In genomic region chr11:60538371-60539281, GRCm38 (mm10) we compare ENCODE assay signal across 8 mouse cellular contexts. TPM values are rescaled to one million over a fixed set of nuclear protein-coding genes. Genes with fewer than 3 reads are reported as not detected.
DNase-seq lines count a peak whose midpoint lies in the region; ATAC-seq and TF ChIP-seq lines count a peak whose summit lies in the region.

No protein-coding gene starts in this region.

- H3K27me3 ChIP-seq in intestine, embryonic 14.5 days (replicated peaks; ENCODE audit: control insufficient read depth, insufficient read depth, low read length) = no peaks in the 10 kb centered on the region
- H3K27me3 ChIP-seq in limb, embryonic 12.5 days = no peaks in the 10 kb centered on the region
- no peaks in the 10 kb centered on the region for H3K27me3 ChIP-seq in midbrain, embryonic 11.5 days (ENCODE audit: control insufficient read depth, insufficient read depth, low read length)
- H3K27me3 ChIP-seq in spleen, adult 2 months (ENCODE audit: control insufficient read depth, insufficient read depth, low read length) = no peaks in the 10 kb centered on the region

- H3K4me1 ChIP-seq in intestine, embryonic 14.5 days (replicated peaks; ENCODE audit: control insufficient read depth, insufficient read depth, low read length) = peaks cover 35% of the 10 kb centered on the region
- H3K4me1 ChIP-seq in limb, embryonic 12.5 days (replicated peaks) = peaks cover 40% of the 10 kb centered on the region
- H3K4me1 ChIP-seq in midbrain, embryonic 11.5 days (ENCODE audit: control insufficient read depth, insufficient read depth, low read length) = peaks cover 29% of the 10 kb centered on the region
- H3K4me1 ChIP-seq in spleen, adult 2 months (ENCODE audit: control insufficient read depth, insufficient read depth, insufficient read length) = peaks cover 5% of the 10 kb centered on the region; the same call in 1 of the 2 replicates

- peak overlapping the region; percentile 81 for H3K4me2 ChIP-seq in intestine, embryonic 14.5 days (ENCODE audit: low read length)
- peak overlapping the region; percentile 96 for H3K4me2 ChIP-seq in limb, embryonic 12.5 days
- peak overlapping the region; percentile 99 for H3K4me2 ChIP-seq in midbrain, embryonic 11.5 days

- no peaks in the 10 kb centered on the region for H3K9me3 ChIP-seq in intestine, embryonic 14.5 days (ENCODE audit: control insufficient read depth, low read length)
- no peaks in the 10 kb centered on the region for H3K9me3 ChIP-seq in limb, embryonic 12.5 days
- H3K9me3 ChIP-seq in midbrain, embryonic 11.5 days (ENCODE audit: control insufficient read depth, low read length) = no peaks in the 10 kb centered on the region

- TF ChIP-seq POLR2A in spleen, adult 2 months (IDR thresholded peaks at IDR 0.05; ENCODE audit: low read depth, low read length) = no peak

- no peak for TF ChIP-seq CTCF in spleen, adult 2 months (IDR thresholded peaks at IDR 0.05; ENCODE audit: extremely low read depth, insufficient read depth, insufficient read length, insufficient replicate concordance)

- H3K27ac ChIP-seq in intestine, embryonic 14.5 days (ENCODE audit: low read depth) = peak overlapping the region; percentile 100
- H3K27ac ChIP-seq in limb, embryonic 12.5 days = peak overlapping the region; percentile 99
- peak overlapping the region; percentile 96 for H3K27ac ChIP-seq in midbrain, embryonic 11.5 days (ENCODE audit: low read depth, low read length)
- H3K27ac ChIP-seq in spleen, adult 2 months (ENCODE audit: insufficient read depth, low read length) = peak overlapping the region; percentile 94

- under 1% methylated on average over 93 of the region's 93 CpGs for WGBS in intestine, embryonic 14.5 days
- under 1% methylated on average over 93 of the region's 93 CpGs for WGBS in limb, embryonic 12.5 days
- WGBS in midbrain, embryonic 11.5 days = under 1% methylated on average over 93 of the region's 93 CpGs
- WGBS in spleen, adult 2 months = under 1% methylated on average over 93 of the region's 93 CpGs

- DNase-seq in gastrocnemius, adult 18-20 months (ENCODE audit: low spot score) = peak; percentile 25
- no peak for DNase-seq in gastrocnemius, adult 8-10 months (ENCODE audit: low spot score in 2 of 2)
- DNase-seq in cerebellum, adult 8-10 months = peak; percentile 39
- DNase-seq in forelimb bud, embryonic 11.5 days (ENCODE audit: low read depth, low spot score) = peak; percentile 8
- DNase-seq in intestine, embryonic 14.5 days (ENCODE audit: low spot score) = peak; percentile 79
- peak; percentile 92 for DNase-seq in midbrain, embryonic 11.5 days (ENCODE audit: low spot score, missing footprints)
- peak; percentile 18 to 48 for DNase-seq in spleen, adult 2 months (ENCODE audit: low read depth in 1 of 2, low spot score in 2 of 2)

- peak overlapping the region; percentile 61 for H3K4me3 ChIP-seq in intestine, embryonic 14.5 days (ENCODE audit: low read depth, low read length)
- peak overlapping the region; percentile 98 for H3K4me3 ChIP-seq in limb, embryonic 12.5 days (replicated peaks)
- peak overlapping the region; percentile 92 for H3K4me3 ChIP-seq in midbrain, embryonic 11.5 days (ENCODE audit: low read depth, low read length)
- peak overlapping the region; percentile 94 for H3K4me3 ChIP-seq in spleen, adult 2 months (ENCODE audit: extremely low read depth, insufficient read depth, insufficient read length)

- H3K36me3 ChIP-seq in intestine, embryonic 14.5 days (ENCODE audit: control insufficient read depth, insufficient read depth, low read length) = peaks cover 14% of the 10 kb centered on the region
- H3K36me3 ChIP-seq in limb, embryonic 12.5 days = peaks cover 25% of the 10 kb centered on the region
- peaks cover 5% of the 10 kb centered on the region; the same call in 1 of the 2 replicates for H3K36me3 ChIP-seq in midbrain, embryonic 11.5 days (ENCODE audit: control insufficient read depth, insufficient read depth, low read length)
- H3K36me3 ChIP-seq in spleen, adult 2 months (ENCODE audit: control insufficient read depth, insufficient read depth, low read length) = peaks cover 4% of the 10 kb centered on the region

- no peak; the same call in 1 of the 2 replicates for ATAC-seq in intestine, embryonic 14.5 days (replicated peaks; ENCODE audit: low FRiP score, low TSS enrichment, low read depth)
- ATAC-seq in limb, embryonic 12.5 days (ENCODE audit: insufficient number of reproducible peaks, insufficient read depth, low FRiP score, low TSS enrichment, low read depth) = no peak
- peak; percentile 12; the same call in 1 of the 2 replicates for ATAC-seq in midbrain, embryonic 11.5 days (ENCODE audit: low FRiP score)

- peak overlapping the region; percentile 93 for H3K9ac ChIP-seq in intestine, embryonic 14.5 days (ENCODE audit: low read length)
- H3K9ac ChIP-seq in limb, embryonic 12.5 days (replicated peaks) = peak overlapping the region; percentile 95
- H3K9ac ChIP-seq in midbrain, embryonic 11.5 days (ENCODE audit: low read length) = peak overlapping the region; percentile 91

RNA-seq across cellular contexts. Expression of gene Alkbh5, which starts 2.4 kb away (rescaled TPM):
- total RNA-seq in gastrocnemius, adult 18-20 months (2021) = 100 to 1,000 TPM; 125 to 130 TPM
- total RNA-seq in gastrocnemius, adult 8-10 months (2022) = 100 to 1,000 TPM; 137 to 160 (median 145) TPM
- 35.4 and 36.2 TPM in 2 replicates for polyA plus RNA-seq in intestine, embryonic 14.5 days (2014; fragmentation: Nextera tagmentation; extraction: Ambion mirVana)
- polyA plus RNA-seq in limb, embryonic 12.5 days (2016; fragmentation: Nextera tagmentation; extraction: Ambion mirVana) = 31.8 and 40.2 TPM in 2 replicates
- 33.9 and 35.4 TPM in 2 replicates for polyA plus RNA-seq in midbrain, embryonic 11.5 days (2014; fragmentation: Nextera tagmentation; extraction: Ambion mirVana)
- 15.0 and 16.9 TPM in 2 replicates for polyA plus RNA-seq in spleen, adult 2 months (2012; rRNA removed)

Comparison
In these comparisons a context has a peak if more than half of its experiments do, and no peak if none do; other contexts are left out.
1. DNase-seq: peak in gastrocnemius, adult 18-20 months (single experiment), cerebellum, adult 8-10 months (single experiment), forelimb bud, embryonic 11.5 days (single experiment), intestine, embryonic 14.5 days (single experiment), midbrain, embryonic 11.5 days (single experiment) and spleen, adult 2 months (2 of 2); none in gastrocnemius, adult 8-10 months (0 of 2).
2. Peak in every context shown above with its lines, with median percentiles within 50 percentile points of each other: H3K27ac ChIP-seq, H3K4me2 ChIP-seq, H3K4me3 ChIP-seq and H3K9ac ChIP-seq.